Mouse (Mus musculus) common myeloid progenitor, adult 5-6 weeks (primary cell): Measurements from ENCODE around the gene Chrna10. TPM values are rescaled to one million over a fixed set of nuclear protein-coding genes. Genes with fewer than 3 reads are reported as not detected.

Experiments used
- ATAC-seq: replicated peaks from 2 replicates; pipeline ENCODE4 v1.8.0; 2016; ENCODE audit warnings: low read depth, mild to moderate bottlenecking, moderate TSS enrichment, inconsistent platforms; ENCODE audit not compliant: poor library complexity, severe bottlenecking
- total RNA-seq: library from RNA; stranded (forward); fragments of 200-1000, 187-1606 nt; gene quantifications from 2 replicates; pipeline ENCODE4 v1.2.3, GENCODE M21; 2017

Chrna10 gene
- total RNA-seq, result 0.50 TPM in 1 of 2 replicates, not detected in the other

GRCm38 (mm10) chr7:102116579-102117331, at the start of gene Chrna10:
TSS of gene Chrna10 (minus strand) at chr7:102116828.
- ATAC-seq, result no peak

- no peak for ATAC-seq
These were observed 37.1 kb upstream of the Chrna10 start for GRCm38 (mm10) chr7:102153691-102154090.

- no peak for ATAC-seq
These were observed 21.3 kb upstream of the Chrna10 start for GRCm38 (mm10) chr7:102137898-102138297.

- ATAC-seq, result no peak
These were observed 20.8 kb upstream of the Chrna10 start for GRCm38 (mm10) chr7:102137464-102137863.

DNA sequence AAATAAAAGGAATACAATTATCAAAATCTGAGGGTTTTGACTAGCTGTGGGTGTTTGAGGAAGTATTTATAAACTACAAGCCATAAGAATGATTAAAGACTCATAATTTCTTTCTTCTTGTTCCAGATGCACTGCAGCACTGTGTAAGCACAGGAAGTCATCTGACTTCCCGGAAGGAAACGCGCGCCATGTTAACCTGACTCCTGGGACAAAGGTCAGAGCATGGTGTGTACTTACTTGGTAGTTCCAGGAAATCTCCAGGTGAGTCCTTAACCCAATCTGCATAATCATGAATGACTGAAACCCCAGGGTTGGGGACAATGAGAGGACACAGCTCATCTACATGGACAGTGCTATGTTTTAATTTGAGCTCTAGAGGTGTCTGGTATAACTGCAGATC, 15.8 kb upstream of the Chrna10 start:
- no peak for ATAC-seq

GRCm38 (mm10) chr7:102120326-102120725, 3.7 kb upstream of the Chrna10 start:
- no peak for ATAC-seq

GRCm38 (mm10) chr7:102117382-102117781, 754 bp upstream of the Chrna10 start:
- no peak for ATAC-seq

DNA sequence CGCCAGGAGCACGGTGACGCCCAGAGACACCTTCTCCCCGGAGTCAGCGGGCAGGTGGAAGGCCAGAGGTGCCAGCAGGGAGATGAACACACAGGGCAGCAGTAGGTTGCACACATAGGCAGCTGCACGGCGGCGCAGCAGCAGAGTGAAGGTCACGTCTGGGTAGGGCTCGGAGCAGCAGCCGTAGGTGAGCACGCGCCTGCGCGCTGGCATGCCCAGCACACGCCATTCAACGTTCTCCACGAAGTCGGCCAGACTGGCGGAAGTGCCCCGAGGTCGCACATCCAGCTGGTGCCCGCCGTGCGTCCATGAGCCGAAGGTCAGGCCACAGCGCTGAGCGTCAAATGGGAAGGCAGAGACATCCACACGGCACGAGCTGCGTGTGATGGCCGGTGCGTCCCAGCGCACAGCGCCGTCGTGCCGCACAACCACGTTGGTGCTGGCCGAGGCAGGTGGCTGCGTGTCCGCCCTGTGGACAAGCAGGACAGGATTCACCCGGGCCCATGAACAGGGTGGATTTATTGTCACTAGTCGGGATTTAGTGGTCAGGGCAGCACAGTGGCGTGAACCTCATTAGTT, 3.4 kb downstream of the Chrna10 start:
- no peak for ATAC-seq

- ATAC-seq, result no peak
These were observed 6.9 kb downstream of the Chrna10 start for GRCm38 (mm10) chr7:102109746-102110145.

GRCm38 (mm10) chr7:102109171-102109570, 7.5 kb downstream of the Chrna10 start, which contains the start of gene Art5:
TSS of gene Art5 (minus strand) at chr7:102109489.
- ATAC-seq, result no peak

- no peak for ATAC-seq
These were observed 8.4 kb downstream of the Chrna10 start for GRCm38 (mm10) chr7:102108206-102108605.

- peak; percentile 55 for ATAC-seq
These were observed 9.9 kb downstream of the Chrna10 start for GRCm38 (mm10) chr7:102106700-102107141.

DNA sequence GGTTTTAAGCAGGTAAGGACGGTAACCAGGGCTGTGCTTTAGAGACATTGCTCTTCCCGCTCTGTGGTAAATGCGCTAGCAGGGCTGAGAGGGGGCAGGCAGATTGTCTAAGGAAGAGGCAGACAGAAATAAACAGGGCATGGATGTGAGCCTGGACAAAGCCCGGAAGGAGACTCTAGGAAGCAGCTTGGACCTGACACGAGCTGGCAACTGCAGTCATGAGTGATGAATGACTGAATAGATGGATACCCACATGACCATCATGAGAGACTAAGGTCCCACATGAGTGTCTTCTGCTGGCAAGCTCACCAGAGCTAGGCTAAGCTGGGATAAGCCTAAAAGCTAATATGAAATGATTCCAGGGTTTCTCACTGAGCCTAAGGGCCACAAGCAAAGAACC, 12.5 kb downstream of the Chrna10 start:
- ATAC-seq, result no peak

DNA sequence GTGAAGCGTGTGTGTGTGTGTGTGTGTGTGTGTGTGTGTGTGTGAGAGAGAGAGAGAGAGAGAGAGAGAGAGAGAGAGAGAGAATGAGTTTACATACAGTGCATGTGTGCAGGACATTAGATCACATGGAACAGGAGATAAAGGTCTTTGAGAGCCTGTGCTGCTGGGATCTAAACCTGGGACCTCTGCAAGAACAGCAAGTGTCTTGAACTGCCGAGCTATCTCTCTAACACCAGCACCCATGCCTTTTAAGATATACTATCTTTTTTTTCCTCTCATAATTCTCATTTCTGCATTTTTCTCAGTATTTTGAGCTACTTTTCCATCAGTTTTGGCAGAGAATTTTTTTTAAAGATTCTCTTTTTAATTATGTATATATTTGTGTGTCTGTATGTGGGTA, 13.1 kb downstream of the Chrna10 start:
- no peak for ATAC-seq

DNA sequence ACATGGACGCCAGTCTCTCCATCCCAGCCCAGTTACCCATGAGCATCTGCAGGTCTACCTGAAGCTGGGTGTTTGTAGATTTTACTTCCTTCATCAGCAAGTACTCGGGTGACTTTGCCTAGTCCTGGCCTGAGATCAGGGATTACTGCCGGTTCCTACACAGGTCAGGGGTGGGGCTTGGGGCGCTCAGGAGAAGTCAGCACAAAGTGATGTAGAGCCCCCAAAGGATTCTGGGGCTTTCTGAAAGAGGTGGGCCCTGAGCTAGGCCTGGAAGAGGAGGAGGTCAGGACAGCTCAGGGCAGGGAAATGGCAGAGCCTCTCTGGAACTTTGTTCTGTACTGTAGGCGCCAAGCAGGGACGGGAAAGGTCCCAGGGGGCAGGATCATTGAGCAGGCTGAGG, 13.9 kb downstream of the Chrna10 start:
- no peak for ATAC-seq

- ATAC-seq, result no peak
These were observed 14.4 kb downstream of the Chrna10 start for GRCm38 (mm10) chr7:102102241-102102640.

DNA sequence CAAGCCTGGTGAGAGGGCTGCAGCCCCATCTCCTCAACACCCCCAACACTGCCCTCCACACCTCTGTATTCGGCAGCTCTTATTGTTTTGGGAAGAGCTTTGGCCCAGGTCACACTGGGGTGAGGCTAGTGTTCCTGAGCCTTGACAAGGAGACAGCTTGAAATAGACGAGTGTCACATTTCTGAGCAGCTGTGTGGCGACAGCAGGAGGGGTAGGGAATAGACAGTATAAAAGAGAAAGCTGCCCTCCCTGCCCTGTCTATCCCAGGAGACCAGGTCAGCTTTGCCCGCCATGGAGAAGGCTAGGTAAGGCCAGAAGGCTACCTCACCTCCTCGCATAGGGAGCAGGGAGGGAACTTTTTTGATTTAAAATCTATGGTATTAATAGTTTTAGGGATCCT, 15.1 kb downstream of the Chrna10 start, which contains the start of gene Art1:
Art1 (plus strand) TSS at position 257 of the 400 bp plus-strand sequence.
- no peak for ATAC-seq

- no peak for ATAC-seq
These were observed 15.8 kb downstream of the Chrna10 start for GRCm38 (mm10) chr7:102100868-102101267.

GRCm38 (mm10) chr7:102099760-102100661, 16.6 kb downstream of the Chrna10 start:
- ATAC-seq, result peak; percentile 86

- ATAC-seq, result no peak
These were observed 29.3 kb downstream of the Chrna10 start for GRCm38 (mm10) chr7:102087336-102087735.
